Comparison of ENCODE assay signal across 16 mouse cellular contexts in genomic region chr1:96794690-96795089, GRCm38 (mm10).
"Had no signal": no experiment of that assay in that cellular context is flagged by ENCODE, and none has a peak within 500 bp of the region (broad histone marks: within the 10 kb centered on the region; RNA-seq: fewer than 3 reads in every experiment).

No protein-coding gene starts in this region.

- H3K9me3 ChIP-seq: limb, embryonic 13.5 days; liver, embryonic 15.5 days; midbrain, embryonic 10.5 days; neural tube, embryonic 12.5 days had no signal

- H3K36me3 ChIP-seq: limb, embryonic 13.5 days; liver, embryonic 15.5 days; midbrain, embryonic 10.5 days; neural tube, embryonic 12.5 days had no signal

- H3K4me3 ChIP-seq: layer of hippocampus, adult 2 months; limb, embryonic 13.5 days; liver, embryonic 15.5 days; midbrain, embryonic 10.5 days; myocyte; neural tube, embryonic 12.5 days had no signal

- H3K9ac ChIP-seq: limb, embryonic 13.5 days; liver, embryonic 15.5 days; neural tube, embryonic 12.5 days had no signal

- DNase-seq: kidney, postnatal 10 days; kidney, postnatal 4 days; left cerebral cortex, postnatal 4 days; lung, adult 2 months; lung, postnatal 36 days; right cerebral cortex, adult 18-20 months; right cerebral cortex, postnatal 25 days; thymus, postnatal 4 days had no signal

- H3K4me2 ChIP-seq: limb, embryonic 13.5 days; liver, embryonic 15.5 days; neural tube, embryonic 12.5 days had no signal

- ATAC-seq: lung, postnatal 0 days had no signal

- H3K27me3 ChIP-seq: limb, embryonic 13.5 days; liver, embryonic 15.5 days; neural tube, embryonic 12.5 days had no signal

- H3K27ac ChIP-seq: layer of hippocampus, adult 2 months; limb, embryonic 13.5 days; liver, embryonic 15.5 days; midbrain, embryonic 10.5 days; neural tube, embryonic 12.5 days; stomach, postnatal 0 days had no signal

- H3K4me1 ChIP-seq: limb, embryonic 13.5 days; liver, embryonic 15.5 days; midbrain, embryonic 10.5 days; neural tube, embryonic 12.5 days had no signal
